Mouse (Mus musculus) kidney, adult 18-20 months (tissue): Measurements from ENCODE around the gene Col18a1.
"Not testable (repeated sequence)": the region's sequence is repeated elsewhere in the genome, so short reads cannot be mapped to it uniquely, and the experiment has no call there.

Source experiments
- DNase-seq: peaks from one replicate; pipeline ENCODE4 v3.0.0; 2021

Col18a1 gene

DNA sequence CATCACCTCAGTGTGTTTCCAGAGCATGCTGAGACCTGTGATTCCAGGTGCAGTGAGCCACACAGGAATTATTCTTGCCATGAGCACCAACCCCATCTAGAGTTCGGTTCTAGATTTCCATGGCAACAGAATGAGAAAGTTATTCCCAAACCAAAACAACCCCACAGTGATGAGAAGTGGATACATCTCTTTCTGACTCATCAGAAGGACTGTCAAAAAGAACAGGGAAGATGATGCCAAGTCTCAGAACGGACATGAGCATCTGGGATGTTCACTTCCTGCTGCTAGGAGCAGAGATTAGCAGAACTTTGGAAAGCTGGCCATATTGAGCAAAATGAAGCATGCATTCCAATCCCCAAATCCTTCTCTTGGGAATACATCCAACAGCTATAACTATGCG lies 13.8 kb upstream of the Col18a1 start:
- DNase-seq: no peak

DNA sequence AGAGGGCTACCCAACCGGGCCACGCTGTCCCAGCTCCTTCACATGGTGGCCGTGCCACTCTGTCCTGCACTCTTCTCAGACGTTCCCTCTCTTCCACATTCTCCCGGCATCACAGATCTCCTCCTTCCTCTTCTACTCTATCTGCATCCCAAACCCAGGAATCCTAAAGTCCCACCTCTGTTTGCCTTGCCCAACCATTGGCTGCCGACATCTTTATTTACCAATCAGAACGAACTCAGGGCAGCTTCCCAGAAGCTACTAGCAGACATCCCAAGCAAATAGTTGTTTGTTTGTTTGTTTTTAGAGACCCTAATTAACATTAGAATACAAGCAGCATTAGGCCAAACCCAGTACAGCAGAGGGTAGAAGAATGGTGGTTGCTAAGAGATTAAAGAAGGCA lies 12.3 kb upstream of the Col18a1 start:
- no peak for DNase-seq

DNA sequence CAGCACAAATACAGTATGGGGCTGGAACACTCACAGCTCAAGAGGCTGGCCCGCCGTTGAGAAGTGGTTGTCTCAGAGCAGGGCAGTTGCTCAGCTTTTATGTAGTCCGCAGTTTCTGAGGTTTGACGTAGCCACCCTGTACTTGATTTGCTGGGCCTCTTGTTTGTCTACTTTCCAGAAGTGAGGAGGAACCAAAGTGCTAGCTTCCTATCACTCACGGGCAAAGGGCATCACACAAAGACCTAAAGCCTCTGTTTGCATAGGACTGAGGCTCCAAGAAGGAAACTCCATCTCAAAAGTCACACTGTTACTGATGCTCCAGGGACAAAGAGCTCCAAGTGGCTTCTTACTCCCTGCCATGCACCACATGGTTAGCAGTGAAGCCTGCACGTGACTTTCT lies 4.1 kb upstream of the Col18a1 start:
- DNase-seq: no peak

DNA sequence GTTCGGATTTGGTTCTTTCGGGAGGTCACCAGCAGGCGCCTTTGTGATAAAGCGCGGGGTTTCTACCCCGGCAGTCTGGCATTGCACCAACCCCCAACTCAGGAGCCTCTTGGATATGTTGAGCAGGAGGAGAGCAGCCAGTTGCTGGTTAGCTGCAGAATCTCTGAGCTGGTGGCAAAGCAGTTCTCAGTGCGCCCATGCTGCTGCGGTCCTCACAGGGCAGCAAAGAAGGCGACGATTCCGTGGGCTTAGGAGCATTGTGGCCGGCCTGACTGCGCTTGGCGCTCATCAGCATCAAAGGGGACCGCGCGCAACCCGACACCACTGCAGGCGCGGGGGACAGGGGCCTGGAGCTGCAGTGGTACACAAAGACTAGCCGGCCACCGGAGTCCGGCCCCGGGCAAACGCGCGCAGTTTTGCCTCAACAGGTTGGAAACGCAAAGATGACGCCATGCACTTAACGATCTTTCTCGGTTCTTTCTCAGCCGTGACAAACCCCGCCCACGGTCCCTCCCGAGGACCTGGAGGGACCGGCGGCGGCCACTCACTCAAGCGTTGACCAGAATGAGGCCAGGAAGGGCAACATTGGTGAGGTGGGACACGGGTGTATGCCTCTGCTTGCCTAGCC lies 916 bp downstream of the Col18a1 start:
- peak; percentile 80 for DNase-seq

DNA sequence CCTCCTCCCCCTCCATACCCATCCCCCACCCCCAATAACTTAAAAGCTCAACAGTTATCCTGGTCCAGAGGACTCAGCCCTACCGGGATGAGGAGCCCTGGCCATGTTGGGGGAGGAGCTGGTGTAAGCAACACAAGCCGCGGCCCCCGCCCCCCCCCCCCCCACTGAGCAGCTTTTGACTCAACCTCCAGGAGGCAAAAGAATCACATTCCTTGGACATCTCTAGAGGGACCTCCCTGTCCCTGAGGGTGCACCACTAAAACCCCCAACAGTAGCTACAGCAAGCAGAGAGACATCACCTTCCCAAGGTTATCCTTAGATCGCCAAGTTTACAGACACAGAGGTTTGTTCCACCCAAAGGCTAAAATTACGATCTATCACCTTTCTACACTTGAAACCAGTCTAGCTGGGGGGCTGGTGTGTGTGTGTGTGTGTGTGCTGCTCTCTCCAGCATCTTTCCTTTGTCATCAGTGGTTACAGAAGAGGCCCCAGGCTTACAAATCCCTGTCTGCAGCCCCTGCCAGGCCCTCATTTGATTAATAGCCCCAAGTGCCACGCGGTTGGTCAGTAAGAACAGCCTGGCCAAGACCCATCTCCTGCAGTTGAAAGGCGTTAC lies 1.8 kb downstream of the Col18a1 start:
- no peak for DNase-seq

DNA sequence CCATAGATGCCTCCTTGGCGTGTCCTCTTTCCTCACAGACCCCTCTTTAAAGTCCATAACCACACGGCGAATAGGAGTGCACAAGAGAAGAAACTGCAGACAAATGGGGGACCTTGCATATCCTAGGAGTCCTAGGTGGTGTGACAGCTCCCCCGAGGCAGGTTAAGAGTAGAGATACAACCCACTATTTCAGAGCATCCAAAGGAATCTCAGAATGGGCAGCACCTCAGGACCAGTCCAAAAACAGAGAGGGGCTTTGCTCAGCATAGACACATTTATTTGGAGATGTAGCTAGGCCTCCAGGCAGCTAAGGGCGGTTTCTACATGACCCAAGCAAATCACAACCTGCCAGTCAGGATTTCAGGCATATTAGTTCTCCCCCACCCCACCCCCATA lies 2.3 kb downstream of the Col18a1 start:
- no peak for DNase-seq

DNA sequence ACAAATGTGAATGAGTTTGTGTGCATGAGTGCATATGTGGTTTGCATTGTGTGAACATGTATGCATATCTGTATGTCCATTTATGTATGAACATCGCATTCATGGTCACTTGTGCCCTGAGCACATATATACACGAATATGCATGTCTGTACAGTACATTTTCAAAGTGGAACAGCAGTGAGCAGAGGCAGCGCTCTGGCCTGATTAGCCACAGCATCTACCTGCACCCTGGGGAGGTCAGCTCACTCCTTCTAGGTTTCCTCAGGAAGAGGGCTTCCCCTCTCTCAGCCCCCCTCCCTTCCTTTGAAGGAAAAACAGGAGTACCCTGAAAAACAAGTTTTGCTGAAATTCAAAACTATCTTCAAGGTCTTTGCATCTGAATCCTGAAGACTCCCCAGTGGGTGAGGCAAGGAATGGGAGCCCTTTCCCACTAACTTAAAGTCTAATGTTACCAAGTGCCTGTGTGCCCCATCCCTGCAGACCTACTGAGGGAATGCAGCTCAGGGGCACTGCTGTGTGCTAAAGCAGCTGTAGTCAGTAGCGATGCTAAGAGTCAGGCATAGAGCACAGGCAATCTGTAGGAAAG lies 2.9 kb downstream of the Col18a1 start:
- DNase-seq: no peak

DNA sequence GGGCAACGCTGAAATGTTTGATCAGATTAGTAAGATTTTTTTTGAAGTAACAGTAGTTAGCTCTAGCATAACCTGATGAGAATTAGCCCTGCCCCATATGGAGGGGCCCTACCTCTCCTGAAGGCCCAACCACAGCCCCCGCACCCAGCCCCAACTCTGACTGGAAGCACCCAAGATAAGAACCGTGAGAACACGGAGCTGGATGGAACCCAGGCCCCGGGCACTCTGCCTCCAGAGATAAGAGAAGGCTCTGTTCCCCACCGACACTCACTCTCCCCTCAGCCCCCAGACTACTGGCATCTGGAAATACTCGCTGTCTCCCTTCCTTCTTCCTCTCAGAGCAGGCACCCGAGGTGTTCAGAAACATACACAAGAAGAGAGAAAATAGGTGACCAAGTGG lies 6.8 kb downstream of the Col18a1 start:
- DNase-seq: no peak

DNA sequence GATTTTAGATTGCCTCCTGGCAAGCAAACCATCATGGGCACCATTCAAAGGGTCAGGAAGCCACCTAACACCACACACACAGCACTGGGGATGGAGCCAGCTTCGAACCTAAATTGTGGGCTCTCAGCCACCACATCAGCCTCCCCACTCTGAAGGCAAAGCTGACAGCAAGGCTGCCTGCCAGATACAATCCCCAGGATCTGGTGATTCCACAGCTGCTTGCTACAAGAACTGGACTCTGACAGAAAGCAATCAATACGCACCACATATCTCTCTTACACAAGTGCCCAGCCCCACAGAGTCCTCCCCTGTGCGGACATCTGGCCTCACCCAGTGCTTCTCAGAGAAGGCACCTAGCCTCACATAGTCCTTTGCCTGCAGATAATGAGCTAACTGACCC lies 7.4 kb downstream of the Col18a1 start:
- no peak for DNase-seq

DNA sequence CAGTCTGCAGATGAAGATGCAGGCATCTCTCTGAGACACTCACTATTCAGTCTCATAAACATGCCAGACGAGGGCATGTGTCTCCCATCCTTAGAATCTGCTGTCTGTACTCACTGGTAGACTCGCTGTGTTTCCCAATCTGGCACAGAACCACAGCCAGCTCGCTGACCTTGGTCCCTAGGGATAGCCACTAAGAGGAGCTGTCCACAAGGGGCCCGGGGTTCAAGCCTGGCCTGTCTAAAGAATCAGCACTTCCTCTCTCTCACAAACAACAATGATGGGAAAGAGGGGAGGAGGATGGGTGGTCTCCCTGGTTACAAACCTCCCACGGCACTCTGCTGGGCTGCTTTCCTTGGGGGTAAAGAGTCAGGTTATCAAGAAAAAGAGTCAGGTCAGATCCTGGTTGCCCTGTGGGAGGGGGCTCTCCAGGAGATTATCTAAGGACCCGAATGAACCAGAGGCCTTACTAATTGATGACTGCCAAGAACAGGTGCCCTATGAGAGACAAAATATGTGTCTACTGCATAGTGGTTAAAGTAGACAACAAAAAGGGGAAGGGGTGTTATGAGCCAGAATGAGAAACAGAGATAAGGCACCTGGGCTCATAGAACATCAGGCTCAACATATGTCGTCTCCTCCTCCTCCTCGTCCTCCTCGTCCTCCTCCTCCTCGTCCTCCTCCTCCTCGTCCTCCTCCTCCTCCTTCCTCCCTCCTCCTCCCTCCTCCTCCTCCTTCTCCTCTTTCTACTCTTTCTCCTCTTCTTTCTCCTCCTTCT lies 8.9 kb downstream of the Col18a1 start:
- no peak for DNase-seq

DNA sequence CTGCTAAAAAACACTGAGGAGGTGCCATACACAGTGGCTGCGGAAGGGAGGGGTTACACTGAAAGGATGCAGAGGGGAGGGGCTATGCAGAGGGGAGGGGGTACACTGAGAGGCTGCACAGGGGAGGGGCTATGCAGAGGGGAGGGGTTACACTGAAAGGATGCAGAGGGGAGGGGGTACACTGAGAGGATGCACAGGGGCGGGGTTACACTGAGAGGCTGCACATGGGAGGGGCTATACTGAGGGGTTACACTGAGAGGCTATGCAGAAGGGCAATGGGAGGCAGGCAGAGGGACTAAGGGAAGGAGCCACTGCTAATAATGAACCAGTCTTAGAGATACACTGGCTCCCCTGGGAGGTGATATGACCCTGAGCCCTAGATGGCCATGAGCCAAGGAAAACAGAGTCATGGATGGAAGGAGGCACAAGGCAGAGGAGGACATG lies 14.1 kb downstream of the Col18a1 start:
- DNase-seq: peak; percentile 65

DNA sequence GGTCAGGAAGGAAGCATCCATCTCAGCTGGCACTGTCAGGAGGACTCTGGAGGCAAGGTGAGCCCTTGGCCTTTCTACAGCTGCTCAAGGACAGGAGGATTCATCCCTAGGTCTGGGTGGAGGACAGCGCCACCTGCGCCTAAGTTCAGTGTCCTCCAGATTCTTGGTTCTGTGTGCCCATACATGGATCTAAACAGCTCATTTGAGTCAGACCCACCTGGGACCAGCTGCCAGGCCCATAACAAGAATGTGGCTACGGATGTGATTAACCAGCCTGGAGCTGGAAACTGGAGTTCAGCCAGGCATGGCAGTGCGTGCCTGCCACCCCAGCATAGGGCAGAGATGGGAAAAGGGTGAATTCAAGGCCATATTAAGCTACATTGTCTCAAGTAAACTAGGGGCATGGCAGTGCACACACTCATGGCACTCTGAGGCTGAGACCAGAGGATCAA lies 14.8 kb downstream of the Col18a1 start:
- DNase-seq: peak; percentile 62

DNA sequence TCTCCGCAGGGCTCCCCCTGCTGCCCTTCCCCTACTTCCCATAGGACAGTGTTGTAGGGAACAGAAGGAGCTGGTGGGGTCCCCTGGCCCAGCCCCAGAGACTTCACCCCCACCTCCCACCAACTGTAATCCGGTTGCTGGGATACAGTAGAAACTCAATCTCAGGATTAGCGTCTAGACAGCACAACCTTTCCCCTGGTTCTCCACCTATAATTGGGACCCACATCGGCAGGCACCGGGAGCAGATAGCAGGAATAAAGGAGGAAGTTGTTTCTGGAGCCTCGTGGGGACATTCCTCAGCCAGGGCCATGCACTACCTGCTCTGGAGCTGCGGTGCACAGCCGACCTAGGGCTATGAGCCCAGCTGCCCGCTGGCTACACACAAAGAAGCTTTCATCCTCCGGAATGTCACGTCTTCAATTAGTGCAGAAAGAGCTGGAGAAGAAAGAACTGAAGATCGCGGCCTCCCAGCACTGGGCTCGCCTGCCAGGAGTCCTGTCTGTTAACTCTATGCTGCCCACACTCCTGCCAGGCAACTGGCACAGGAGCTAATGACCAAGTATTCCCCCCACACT lies 15.3 kb downstream of the Col18a1 start:
- DNase-seq: peak; percentile 34

DNA sequence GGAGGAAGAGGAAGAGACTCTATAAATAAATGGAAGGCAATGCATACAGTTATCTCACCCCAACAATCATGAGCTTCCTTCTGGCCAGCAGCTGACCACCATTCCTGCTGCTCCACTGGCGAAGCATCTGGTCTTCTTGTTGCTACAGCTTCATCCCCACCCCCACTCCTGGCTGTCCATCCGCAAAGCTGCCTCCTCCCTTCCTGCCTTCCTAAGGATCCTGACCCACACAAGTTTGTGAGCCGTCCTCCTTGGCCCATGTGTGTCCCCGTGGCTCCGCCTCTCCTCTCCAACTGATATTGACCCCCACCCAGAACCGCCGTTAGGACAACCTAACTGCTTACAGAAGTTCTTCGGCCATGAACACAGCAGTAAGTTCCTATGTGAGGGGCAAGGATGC lies 16.3 kb downstream of the Col18a1 start:
- no peak for DNase-seq

DNA sequence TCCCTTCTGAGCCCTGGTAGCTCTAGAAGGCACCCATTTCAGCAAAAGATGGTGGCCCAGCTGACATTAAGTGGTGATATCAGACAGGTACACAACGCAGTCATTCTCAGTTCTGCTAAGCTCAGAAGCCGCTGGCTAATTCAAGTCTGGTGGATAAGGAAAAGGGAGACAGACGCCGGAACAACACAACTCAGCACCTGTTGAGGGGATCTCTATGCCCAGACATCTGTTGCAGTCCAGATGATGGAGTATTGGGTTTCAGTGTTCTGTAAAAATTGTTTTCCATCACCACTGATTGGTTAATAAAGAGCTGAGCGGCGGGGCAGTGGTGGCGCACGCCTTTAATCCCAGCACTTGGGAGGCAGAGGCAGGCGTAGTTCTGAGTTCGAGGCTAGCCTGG lies 18.8 kb downstream of the Col18a1 start:
- no peak for DNase-seq

DNA sequence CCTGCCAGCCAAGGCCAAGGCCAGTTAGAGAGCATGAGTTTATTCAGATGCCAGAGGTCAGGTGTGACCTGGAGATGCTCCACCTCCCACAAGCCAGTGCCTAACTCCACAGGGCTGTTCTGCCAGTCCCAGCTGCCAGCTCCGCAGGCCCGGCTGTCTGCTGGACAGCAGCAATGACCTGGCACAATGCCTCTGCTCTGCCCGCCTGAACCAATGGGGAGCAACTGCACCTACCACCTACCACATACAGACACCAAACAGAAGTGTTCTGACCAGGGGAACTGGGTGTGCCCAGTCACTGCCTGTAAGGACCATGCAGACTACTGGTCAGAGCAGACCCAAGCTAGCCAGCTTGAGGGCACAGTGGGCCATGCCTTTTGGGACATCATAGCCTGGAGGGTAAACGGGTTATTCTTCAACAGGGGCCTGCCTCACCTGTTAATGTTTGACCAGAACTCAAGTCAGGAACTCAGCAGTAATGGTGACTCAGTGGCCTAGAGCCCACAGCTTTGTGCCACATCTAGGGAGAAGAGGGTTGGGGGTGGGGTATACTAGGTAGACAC lies 19.4 kb downstream of the Col18a1 start:
- peak; percentile 90 for DNase-seq

DNA sequence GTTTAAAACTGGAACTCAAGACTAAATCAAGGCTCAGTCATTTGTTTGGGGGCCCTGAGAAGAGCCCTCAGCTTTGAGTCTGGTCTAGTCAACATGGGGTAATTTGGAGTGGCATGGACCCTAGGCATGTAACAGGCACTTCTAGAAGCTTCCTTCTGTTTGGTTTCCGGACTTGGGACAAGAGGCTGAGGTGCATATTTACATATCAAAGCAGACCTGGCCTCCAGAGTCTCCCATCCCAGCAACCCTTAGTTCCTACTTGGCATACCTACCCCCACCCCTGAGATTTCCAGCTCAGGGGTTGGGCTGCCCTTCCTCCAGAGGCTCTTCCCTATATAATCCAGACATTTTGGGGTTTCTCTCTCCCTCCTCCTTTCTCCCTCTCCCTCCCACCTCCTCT lies 20.4 kb downstream of the Col18a1 start:
- no peak for DNase-seq

DNA sequence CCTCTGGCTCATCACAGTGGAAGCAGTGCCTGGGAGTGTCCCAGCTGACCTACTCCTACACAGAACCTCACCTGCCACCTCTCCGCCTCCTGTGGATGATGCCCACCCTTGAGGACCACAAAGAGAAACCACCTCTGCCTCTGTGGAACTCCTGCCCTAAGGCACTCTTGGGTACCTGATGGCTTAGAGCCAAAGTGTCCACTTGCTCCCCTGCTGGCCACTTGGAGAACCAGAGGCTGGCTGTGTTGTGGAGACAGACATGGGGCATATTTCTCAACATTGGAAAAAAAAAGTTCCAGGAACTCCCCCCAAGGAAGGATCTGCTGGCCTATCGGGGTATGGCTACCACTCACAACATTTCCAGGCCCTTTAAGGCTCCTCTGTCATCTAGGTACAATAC lies 22.0 kb downstream of the Col18a1 start:
- peak; percentile 52 for DNase-seq

DNA sequence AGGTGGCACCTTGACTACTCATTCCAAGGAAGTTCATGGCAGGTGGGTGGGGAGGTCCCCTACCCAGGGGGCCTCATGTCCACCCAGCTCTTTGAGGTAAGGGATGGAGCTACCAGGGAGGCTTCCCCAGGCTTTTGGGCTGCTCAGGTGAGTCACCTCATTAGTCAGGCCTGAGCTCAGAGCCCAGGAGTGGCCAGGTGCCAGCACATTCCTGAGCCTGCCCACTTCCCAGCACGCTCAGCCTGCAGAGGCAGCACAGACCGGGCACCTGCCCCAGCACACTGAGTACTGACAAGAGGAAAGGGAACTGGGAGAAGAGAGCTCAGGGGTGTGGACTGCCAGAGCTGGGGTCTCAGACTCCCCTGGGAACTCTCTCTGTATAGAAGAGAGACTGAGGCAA lies 24.0 kb downstream of the Col18a1 start:
- peak; percentile 89 for DNase-seq

DNA sequence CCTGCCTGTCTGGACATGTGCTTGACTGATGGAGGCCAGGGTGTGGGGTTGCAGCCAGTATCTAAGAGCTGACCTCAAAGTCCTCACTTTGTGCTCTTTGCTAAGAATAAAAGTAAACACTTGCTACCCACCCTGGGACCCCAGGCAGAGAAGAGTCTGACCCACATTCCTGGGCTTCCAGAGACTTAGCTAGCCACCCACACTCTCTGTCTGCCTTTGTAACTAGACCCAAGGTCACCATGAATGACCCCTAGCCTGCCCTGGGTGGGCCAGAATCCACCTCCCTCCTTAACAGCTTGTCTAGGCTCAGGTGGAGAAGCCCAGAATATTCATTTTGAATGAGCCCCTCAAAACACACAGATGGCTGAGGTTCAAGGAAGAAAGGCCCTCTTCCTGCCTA lies 28.0 kb downstream of the Col18a1 start:
- no peak for DNase-seq

DNA sequence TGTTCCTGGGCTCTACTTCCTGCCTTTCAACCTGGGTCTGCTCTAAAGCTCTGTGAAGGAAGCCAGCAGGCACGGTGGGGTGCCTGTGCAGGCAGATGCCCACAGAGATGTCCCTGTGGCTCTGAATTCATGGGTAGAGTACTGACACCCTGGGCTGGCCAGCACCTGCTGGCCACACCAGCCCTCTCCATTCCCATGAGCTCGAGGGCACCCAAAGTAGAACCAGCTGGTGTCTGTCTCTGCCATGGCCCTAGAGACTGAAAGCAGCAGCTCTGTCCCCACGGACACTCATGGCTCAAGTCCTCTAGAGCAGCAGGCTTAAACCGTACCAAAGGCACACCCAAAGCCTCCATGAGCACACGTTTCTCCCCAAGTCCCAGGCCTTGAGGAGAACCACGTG lies 30.1 kb downstream of the Col18a1 start:
- no peak for DNase-seq

DNA sequence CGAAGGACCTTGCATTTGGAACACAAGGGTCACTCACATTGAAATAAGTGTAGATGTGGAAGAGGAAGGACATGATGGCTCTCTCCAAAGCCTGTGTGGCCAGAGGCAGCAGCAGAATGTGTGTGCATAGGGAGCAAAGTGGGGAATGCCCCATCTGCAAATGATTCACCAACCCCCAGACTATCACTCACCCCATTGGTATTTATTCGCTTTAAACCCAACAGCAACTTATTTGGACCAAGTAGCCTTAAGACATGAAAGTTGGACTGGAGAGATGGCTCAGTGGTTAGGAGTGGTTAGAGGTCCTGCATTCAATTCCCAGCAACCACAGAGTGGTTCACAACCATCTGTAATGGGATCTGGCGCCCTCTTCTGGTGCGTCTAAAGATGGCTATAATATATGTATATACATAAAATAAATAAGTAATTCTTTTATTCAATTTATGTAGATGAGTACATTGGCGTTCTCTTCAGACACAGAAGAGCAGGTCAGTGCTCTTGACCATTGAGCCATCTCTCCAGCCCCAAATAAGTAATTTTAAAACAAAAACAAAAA lies 31.0 kb downstream of the Col18a1 start:
- DNase-seq: no peak

DNA sequence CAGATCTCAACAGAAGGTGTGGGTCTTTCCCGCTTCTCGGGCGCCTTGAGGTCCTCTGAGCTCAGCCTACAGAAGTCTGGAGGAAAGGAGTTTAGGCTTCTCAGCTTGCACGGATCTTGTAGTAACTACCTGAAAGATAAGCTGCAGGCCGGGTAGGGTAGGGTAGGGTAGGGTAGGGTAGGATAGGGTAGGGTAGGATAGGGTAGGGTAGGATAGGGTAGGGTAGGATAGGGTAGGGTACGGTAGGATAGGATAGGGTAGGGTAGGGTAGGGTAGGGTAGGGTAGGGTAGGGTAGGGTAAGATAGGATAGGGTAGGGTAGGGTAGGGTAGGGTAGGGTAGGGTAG lies 31.6 kb downstream of the Col18a1 start:
- not testable (repeated sequence) for DNase-seq
